Mouse (Mus musculus) lung, postnatal 0 days (tissue): ENCODE results near the gene Gys1. TPM values are rescaled to one million over a fixed set of nuclear protein-coding genes. Genes with fewer than 3 reads are reported as not detected.

Source experiments
- ATAC-seq: fragments of 200-750 bp; cut with Nextera tagmentation; 2 replicates; pipeline ENCODE4 v1.8.0; 2017; ENCODE audit warnings: moderate library complexity
- DNase-seq: peaks from one replicate; pipeline ENCODE4 v3.0.0-alpha.2; 2016; ENCODE audit warnings: low spot score
- H3K27ac ChIP-seq: fragments of 300-500 bp; sonication (generic); 2 replicates; pipeline ENCODE4 v1.5.1; 2014; ENCODE audit warnings: antibody characterized with exemption, mild to moderate bottlenecking, low read length, mixed read lengths
- H3K27me3 ChIP-seq: fragments of 300-500 bp; sonication (generic); replicated peaks from 2 replicates; pipeline ENCODE4 v1.6.1; 2014; ENCODE audit warnings: low read length, mixed read lengths; ENCODE audit not compliant: insufficient read depth
- H3K36me3 ChIP-seq: fragments of 300-500 bp; sonication (generic); 2 replicates; pipeline ENCODE4 v1.6.1; 2014; ENCODE audit warnings: low read length, mixed read lengths; ENCODE audit not compliant: insufficient read depth
- H3K4me1 ChIP-seq: fragments of 300-500 bp; sonication (generic); 2 replicates; pipeline ENCODE4 v1.6.1; 2014; ENCODE audit warnings: antibody characterized with exemption, low read depth, low read length, mixed read lengths; ENCODE audit not compliant: insufficient read depth
- H3K4me2 ChIP-seq: fragments of 300-500 bp; sonication (generic); replicated peaks from 2 replicates; pipeline ENCODE4 v1.6.1; 2014; ENCODE audit warnings: low read depth, mild to moderate bottlenecking, low read length, moderate library complexity, mixed read lengths
- H3K4me3 ChIP-seq: fragments of 300-500 bp; sonication (generic); 2 replicates; pipeline ENCODE4 v1.5.1; 2014; ENCODE audit warnings: low read depth, low read length
- H3K9ac ChIP-seq: fragments of 300-500 bp; sonication (generic); replicated peaks from 2 replicates; pipeline ENCODE4 v1.6.1; 2014; ENCODE audit warnings: low read depth, mild to moderate bottlenecking
- H3K9me3 ChIP-seq: fragments of 300-500 bp; sonication (generic); 2 replicates; pipeline ENCODE4 v1.6.1; 2016; ENCODE audit warnings: low read length, mixed read lengths
- CTCF ChIP-seq: IDR thresholded peaks from 2 replicates; pipeline ENCODE4 v1.5.1; 2016; ENCODE audit warnings: antibody characterized with exemption, mild to moderate bottlenecking
- EP300 ChIP-seq: IDR thresholded peaks from 2 replicates; pipeline ENCODE4 v1.6.1; 2016; ENCODE audit warnings: antibody characterized with exemption, mild to moderate bottlenecking, control low read depth
- WGBS: fragments of 180-500 bp; shearing (Covaris S2); extraction: QIAGEN DNeasy Blood & Tissue Kit; methylation state at CpG from one replicate; pipeline ENCODE4 v1.1.7; 2014; 5-methylcytosine and 5-hydroxymethylcytosine counted together
- polyA plus RNA-seq: library from polyadenylated mRNA; unstranded; fragments of >200 nt; fragmentation: Nextera tagmentation; extraction: Ambion mirVana; gene quantifications from 2 replicates; pipeline ENCODE4 v1.2.1, GENCODE M21; 2015

Gys1 gene
- polyA plus RNA-seq, 1 experiment from 2014 or later: 19.2 TPM

GRCm38 (mm10) chr7:45401521-45402085, 33.0 kb upstream of the Gys1 start:
- peaks cover 6% of the 10 kb centered on the region for H3K27me3 ChIP-seq
- H3K4me3 ChIP-seq: no peak overlapping the region
- no peak overlapping the region for H3K4me2 ChIP-seq
- no peak overlapping the region for H3K27ac ChIP-seq
- no peak for ATAC-seq
- H3K36me3 ChIP-seq: no peaks in the 10 kb centered on the region
- H3K9ac ChIP-seq: no peak overlapping the region
- WGBS: 56% methylated on average over 10 of the region's 10 CpGs
- H3K4me1 ChIP-seq: 0 out of 2 replicates have a peak, but pooled peaks cover 5% of the 10 kb centered on the region
- H3K9me3 ChIP-seq: no peaks in the 10 kb centered on the region
- no peak for TF ChIP-seq CTCF
- no peak for TF ChIP-seq EP300
- DNase-seq: no peak

GRCm38 (mm10) chr7:45403532-45404261, 30.9 kb upstream of the Gys1 start:
- H3K9me3 ChIP-seq: no peaks in the 10 kb centered on the region
- WGBS: 46% methylated on average over 6 of the region's 6 CpGs
- no peak for TF ChIP-seq EP300
- TF ChIP-seq CTCF: peak; percentile 78

GRCm38 (mm10) chr7:45405091-45406075, 29.3 kb upstream of the Gys1 start, which contains the start of gene Kcna7:
Gene Kcna7, plus strand, starts transcription at chr7:45405653.
- ATAC-seq (peak; percentile 60), DNase-seq (peak; percentile 73)
- 0 out of 2 replicates have a peak, but pooled peaks cover 5% of the 10 kb centered on the region for H3K4me1 ChIP-seq
- H3K36me3 ChIP-seq: no peaks in the 10 kb centered on the region
- WGBS: 9% methylated on average over 28 of the region's 28 CpGs
- peak within 1 kb of the TSS; percentile 64 for H3K4me2 ChIP-seq
- no peak for TF ChIP-seq EP300
- peak; percentile 91 for TF ChIP-seq CTCF
- peak within 1 kb of the TSS; percentile 39 for H3K4me3 ChIP-seq
- no peak within 1 kb of the TSS for H3K27ac ChIP-seq
- no peak within 1 kb of the TSS for H3K9ac ChIP-seq
- no peaks in the 10 kb centered on the region for H3K9me3 ChIP-seq
- peaks cover 33% of the 10 kb centered on the region for H3K27me3 ChIP-seq

More at GRCm38 (mm10) chr7:45403532-45404261, 30.9 kb upstream of the Gys1 start:
- no peak overlapping the region for H3K4me3 ChIP-seq
- no peaks in the 10 kb centered on the region for H3K36me3 ChIP-seq
- ATAC-seq (peak; percentile 30; the same call in 1 of the 2 replicates), DNase-seq (peak; percentile 80)
- peaks cover 24% of the 10 kb centered on the region for H3K27me3 ChIP-seq
- 0 out of 2 replicates have a peak, but pooled peaks cover 5% of the 10 kb centered on the region for H3K4me1 ChIP-seq
- H3K27ac ChIP-seq: no peak overlapping the region
- no peak overlapping the region for H3K9ac ChIP-seq
- no peak overlapping the region for H3K4me2 ChIP-seq

- Histone ChIP-seq H3K4me1 (0 out of 2 replicates have a peak, but pooled peaks cover 5% of the 10 kb centered on the region), H3K9ac (no peak overlapping the region), H3K4me3 (peak overlapping the region; percentile 39), H3K4me2 (peak overlapping the region; percentile 64), H3K9me3 (no peaks in the 10 kb centered on the region), H3K27ac (no peak overlapping the region), H3K27me3 (peaks cover 33% of the 10 kb centered on the region), H3K36me3 (no peaks in the 10 kb centered on the region)
- 1% methylated on average over 109 of the region's 114 CpGs for WGBS
- TF ChIP-seq EP300: no peak
- peak; percentile 18; the same call in 1 of the 2 replicates for TF ChIP-seq CTCF
- DNase-seq: peak; percentile 30
- ATAC-seq: peak; percentile 38
These were observed 28.2 kb upstream of the Gys1 start for GRCm38 (mm10) chr7:45406157-45407156.

GRCm38 (mm10) chr7:45407836-45408235, 26.8 kb upstream of the Gys1 start:
- no peak for TF ChIP-seq EP300
- TF ChIP-seq CTCF: no peak
- WGBS: 74% methylated on average over 10 of the region's 10 CpGs
- H3K27me3 ChIP-seq: peaks cover 33% of the 10 kb centered on the region

More at GRCm38 (mm10) chr7:45407836-45408235, 26.8 kb upstream of the Gys1 start:
- Histone ChIP-seq H3K36me3 (no peaks in the 10 kb centered on the region), H3K4me3 (no peak overlapping the region), H3K4me2 (no peak overlapping the region), H3K27ac (no peak overlapping the region), H3K4me1 (0 out of 2 replicates have a peak, but pooled peaks cover 5% of the 10 kb centered on the region), H3K9me3 (no peaks in the 10 kb centered on the region), H3K9ac (no peak overlapping the region)
- ATAC-seq: no peak
- no peak for DNase-seq
